Mouse (Mus musculus): ENCODE measurements around the gene Vwa8. TPM values are rescaled to one million over a fixed set of nuclear protein-coding genes. Genes with fewer than 3 reads are reported as not detected.

Gene Vwa8
- polyA plus RNA-seq, 1 experiment from 2014 or later = 13.8 TPM

DNA sequence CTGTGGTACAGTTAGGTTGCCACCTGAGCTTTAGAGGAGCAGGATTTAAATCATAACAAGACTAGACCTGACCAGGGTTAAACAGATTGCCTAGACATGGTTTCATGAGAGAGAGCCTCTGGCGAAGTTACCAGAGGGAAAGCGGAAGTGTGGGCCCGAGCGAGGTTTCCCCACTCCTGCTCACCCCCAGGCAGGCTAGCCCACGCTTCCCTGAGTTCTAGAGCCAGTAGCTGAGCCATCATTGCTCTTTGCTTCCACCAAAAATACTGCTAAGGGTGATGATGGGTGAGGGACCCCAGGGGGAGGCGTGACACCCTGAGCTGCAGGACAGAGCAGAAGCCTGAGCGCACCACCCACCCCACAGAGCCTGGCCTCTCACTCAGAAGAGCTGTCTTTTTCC is 269.6 kb downstream of the Vwa8 start:
- H3K9me3 ChIP-seq = no peaks in the 10 kb centered on the region
- no peak overlapping the region for H3K4me2 ChIP-seq (replicated peaks)
- 0 out of 2 replicates have a peak, but pooled peaks cover 4% of the 10 kb centered on the region for H3K4me1 ChIP-seq (replicated peaks)
- no peaks in the 10 kb centered on the region for H3K27me3 ChIP-seq (replicated peaks)
- H3K27ac ChIP-seq = no peak overlapping the region
- no peak overlapping the region for H3K9ac ChIP-seq
- H3K36me3 ChIP-seq = no peaks in the 10 kb centered on the region
- ATAC-seq = no peak
- WGBS = 93% methylated on average over 7 of the region's 7 CpGs
- no peak overlapping the region for H3K4me3 ChIP-seq (replicated peaks)

DNA sequence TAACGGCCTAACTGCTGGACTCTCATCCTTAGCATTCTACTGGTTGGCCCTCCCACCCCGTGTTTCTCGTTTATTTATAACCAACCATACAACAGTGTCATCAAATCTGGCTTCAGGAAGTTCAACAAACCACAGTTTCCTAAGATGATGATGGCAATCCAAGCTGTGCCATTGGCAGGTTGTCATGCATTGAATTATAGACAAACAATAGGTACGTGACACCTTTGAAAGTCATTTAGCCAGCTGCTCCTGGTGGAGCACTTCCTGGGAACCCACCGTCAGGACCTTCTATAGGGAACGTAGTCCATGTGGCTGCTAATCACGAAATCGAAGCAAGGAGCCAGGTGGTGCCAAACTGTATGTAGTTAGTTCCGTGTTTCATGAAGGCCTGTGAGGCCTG is 270.5 kb downstream of the Vwa8 start:
- Histone ChIP-seq H3K4me3 (replicated peaks) (no peak overlapping the region), H3K27ac (no peak overlapping the region), H3K9ac (no peak overlapping the region), H3K4me1 (replicated peaks) (0 out of 2 replicates have a peak, but pooled peaks cover 2% of the 10 kb centered on the region), H3K9me3 (no peaks in the 10 kb centered on the region), H3K4me2 (replicated peaks) (no peak overlapping the region), H3K27me3 (replicated peaks) (no peaks in the 10 kb centered on the region), H3K36me3 (no peaks in the 10 kb centered on the region)
- no peak for ATAC-seq
- 74% methylated on average over 9 of the region's 9 CpGs for WGBS

DNA sequence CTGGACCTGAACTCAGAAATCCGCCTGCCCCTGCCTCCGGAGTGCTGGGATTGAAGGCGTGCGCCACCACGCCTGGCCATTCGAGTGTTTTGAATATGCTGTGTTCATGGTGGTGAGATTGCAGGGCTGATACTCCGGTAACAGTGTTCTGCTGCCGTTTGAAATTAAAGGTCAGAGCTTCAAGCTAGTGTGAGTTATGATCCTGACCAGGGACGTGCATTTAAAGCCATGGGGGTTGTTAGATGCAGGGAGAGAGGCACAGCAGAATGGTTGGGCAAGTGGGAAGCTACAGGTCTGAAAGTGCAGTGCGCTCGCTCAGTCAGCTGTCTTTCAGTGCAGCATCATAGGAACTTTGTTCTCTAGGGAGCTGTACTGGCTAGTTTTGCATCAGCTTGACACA is 271.8 kb downstream of the Vwa8 start:
- Histone ChIP-seq H3K4me1 (replicated peaks) (0 out of 2 replicates have a peak, but pooled peaks cover 3% of the 10 kb centered on the region), H3K4me2 (replicated peaks) (no peak overlapping the region), H3K4me3 (replicated peaks) (no peak overlapping the region), H3K36me3 (no peaks in the 10 kb centered on the region), H3K9me3 (no peaks in the 10 kb centered on the region), H3K27me3 (replicated peaks) (no peaks in the 10 kb centered on the region), H3K9ac (no peak overlapping the region), H3K27ac (no peak overlapping the region)
- 82% methylated on average over 11 of the region's 11 CpGs for WGBS
- ATAC-seq = no peak

DNA sequence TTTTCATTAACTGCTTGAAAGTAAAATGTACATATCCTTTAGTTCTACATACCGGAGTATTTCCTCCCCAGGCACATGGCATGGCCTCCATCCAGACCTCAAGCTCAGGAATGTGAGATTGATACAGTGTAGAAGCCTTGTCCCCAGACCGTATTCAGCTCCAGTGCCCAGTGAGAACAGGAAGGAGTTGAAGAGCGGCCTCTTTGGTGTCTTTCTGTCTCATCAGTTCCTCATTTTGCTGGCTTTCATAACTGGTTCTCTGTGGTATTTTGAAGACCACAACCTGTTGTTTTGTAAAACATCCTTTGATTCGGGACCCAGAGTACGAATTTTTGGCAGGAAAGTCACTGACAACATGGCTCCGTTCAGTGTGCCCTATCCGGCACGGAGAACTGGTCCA is 274.6 kb downstream of the Vwa8 start:
- H3K9ac ChIP-seq = no peak overlapping the region
- no peak overlapping the region for H3K4me2 ChIP-seq (replicated peaks)
- no peaks in the 10 kb centered on the region for H3K27me3 ChIP-seq (replicated peaks)
- no peaks in the 10 kb centered on the region for H3K9me3 ChIP-seq
- H3K27ac ChIP-seq = no peak overlapping the region
- H3K4me1 ChIP-seq (replicated peaks) = 0 out of 2 replicates have a peak, but pooled peaks cover 3% of the 10 kb centered on the region
- no peaks in the 10 kb centered on the region for H3K36me3 ChIP-seq
- WGBS = 82% methylated on average over 8 of the region's 8 CpGs
- no peak for ATAC-seq
- no peak overlapping the region for H3K4me3 ChIP-seq (replicated peaks)

DNA sequence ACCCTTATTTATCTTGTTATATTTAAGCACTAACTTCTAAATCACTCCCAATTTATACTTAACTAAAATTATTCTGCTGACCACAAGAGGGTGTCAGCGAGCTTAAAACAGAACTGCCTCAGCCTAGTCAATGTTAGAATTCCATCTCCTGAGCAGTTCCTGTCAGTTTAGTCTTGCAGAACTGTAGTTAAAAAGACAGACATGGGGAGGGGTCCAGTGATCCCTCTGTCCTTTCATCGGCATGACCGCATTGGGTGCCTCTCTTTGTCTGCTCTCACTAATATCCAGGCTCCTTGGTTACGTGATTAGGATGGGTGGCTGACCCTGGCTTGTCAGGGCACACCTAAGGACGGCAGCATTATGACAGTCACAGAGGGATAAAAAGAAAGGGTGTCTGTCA is 275.8 kb downstream of the Vwa8 start:
- Histone ChIP-seq H3K36me3 (no peaks in the 10 kb centered on the region), H3K9ac (no peak overlapping the region), H3K27me3 (replicated peaks) (no peaks in the 10 kb centered on the region), H3K9me3 (no peaks in the 10 kb centered on the region), H3K4me3 (replicated peaks) (no peak overlapping the region), H3K27ac (no peak overlapping the region), H3K4me1 (replicated peaks) (0 out of 2 replicates have a peak, but pooled peaks cover 3% of the 10 kb centered on the region), H3K4me2 (replicated peaks) (no peak overlapping the region)
- WGBS = 42% methylated on average over 5 of the region's 5 CpGs
- ATAC-seq = peak; percentile 77

DNA sequence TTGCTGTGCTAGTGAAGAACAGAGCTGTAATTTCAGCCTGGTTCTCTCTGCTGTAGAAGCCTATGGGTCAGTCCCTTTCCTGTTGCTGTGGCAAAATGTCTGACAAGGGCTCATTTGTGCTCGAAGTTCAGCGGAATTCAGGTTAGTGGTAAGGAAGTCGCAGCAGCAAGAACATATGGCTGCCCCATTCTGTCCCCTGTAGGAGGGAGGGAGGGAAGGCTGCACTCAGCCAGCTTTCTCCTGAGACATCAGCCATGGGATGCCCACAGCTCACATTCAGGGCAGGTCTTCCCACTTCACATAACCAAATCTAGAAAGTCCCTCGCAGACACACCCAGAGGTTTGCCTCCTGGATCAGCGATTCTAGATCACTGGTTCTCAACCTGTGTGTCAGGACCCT is 277.3 kb downstream of the Vwa8 start:
- Histone ChIP-seq H3K9ac (no peak overlapping the region), H3K27ac (no peak overlapping the region), H3K36me3 (no peaks in the 10 kb centered on the region), H3K27me3 (replicated peaks) (no peaks in the 10 kb centered on the region), H3K4me2 (replicated peaks) (no peak overlapping the region), H3K9me3 (no peaks in the 10 kb centered on the region), H3K4me3 (replicated peaks) (no peak overlapping the region), H3K4me1 (replicated peaks) (0 out of 2 replicates have a peak, but pooled peaks cover 3% of the 10 kb centered on the region)
- ATAC-seq = no peak
- WGBS = 85% methylated on average over 5 of the region's 5 CpGs

DNA sequence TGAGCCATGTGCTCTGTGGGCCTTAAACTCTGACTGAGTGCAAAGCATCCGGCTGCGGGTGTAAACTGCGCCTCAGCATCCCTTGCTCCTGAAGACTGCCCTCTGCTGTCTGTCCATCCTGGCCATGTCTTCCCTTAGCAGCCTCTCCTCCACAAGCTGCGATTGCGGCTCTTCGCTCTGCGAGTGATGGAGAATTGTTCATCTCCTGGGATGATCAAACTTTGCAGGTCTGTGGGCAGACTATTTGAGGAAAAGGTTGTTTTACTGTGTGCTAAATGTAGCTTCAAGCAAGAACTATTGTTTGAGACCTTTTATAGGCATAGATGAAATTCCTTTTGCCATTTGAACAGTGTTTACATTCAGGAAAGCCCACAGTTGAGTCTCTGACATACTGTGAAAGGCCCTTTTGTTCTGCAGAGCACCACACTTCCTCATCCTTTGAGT is 286.1 kb downstream of the Vwa8 start:
- H3K27me3 ChIP-seq (replicated peaks) = no peaks in the 10 kb centered on the region

DNA sequence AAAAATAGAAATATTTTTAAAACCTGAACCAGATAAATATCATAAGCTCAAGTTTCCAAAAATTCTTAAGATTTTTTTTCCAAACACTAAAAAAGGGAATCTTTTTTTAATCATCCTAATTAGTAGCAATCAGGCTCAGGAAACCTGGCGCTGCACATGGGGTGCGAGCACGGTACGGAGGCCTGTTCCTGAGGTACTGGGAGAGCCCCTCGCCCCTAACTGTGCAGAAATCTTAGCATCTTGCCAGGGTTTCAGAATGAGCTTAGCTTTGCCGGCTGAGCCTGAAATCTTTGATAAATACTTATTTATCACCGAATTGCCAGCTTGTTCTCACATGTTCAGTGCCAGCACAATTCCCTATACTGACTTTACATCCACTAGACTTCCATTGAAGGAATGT is 286.6 kb downstream of the Vwa8 start:
- no peak overlapping the region for H3K4me2 ChIP-seq (replicated peaks)
- H3K4me1 ChIP-seq (replicated peaks) = peaks cover 9% of the 10 kb centered on the region; the same call in 1 of the 2 replicates
- no peak overlapping the region for H3K4me3 ChIP-seq (replicated peaks)
- H3K9me3 ChIP-seq = no peaks in the 10 kb centered on the region
- H3K27me3 ChIP-seq (replicated peaks) = no peaks in the 10 kb centered on the region
- no peak overlapping the region for H3K9ac ChIP-seq
- no peaks in the 10 kb centered on the region for H3K36me3 ChIP-seq
- WGBS = 76% methylated on average over 7 of the region's 7 CpGs
- ATAC-seq = no peak
- peak overlapping the region; percentile 39; the same call in 1 of the 2 replicates for H3K27ac ChIP-seq

More for the DNA sequence above, 286.1 kb downstream of the Vwa8 start:
- peaks cover 6% of the 10 kb centered on the region; the same call in 1 of the 2 replicates for H3K4me1 ChIP-seq (replicated peaks)
- 18% methylated on average over 7 of the region's 7 CpGs for WGBS
- peak; percentile 77 for ATAC-seq
- H3K4me3 ChIP-seq (replicated peaks) = no peak overlapping the region
- H3K9me3 ChIP-seq = no peaks in the 10 kb centered on the region
- H3K9ac ChIP-seq = no peak overlapping the region
- peak overlapping the region; percentile 46 for H3K27ac ChIP-seq
- H3K4me2 ChIP-seq (replicated peaks) = peak overlapping the region; percentile 4; the same call in 1 of the 2 replicates
- H3K36me3 ChIP-seq = no peaks in the 10 kb centered on the region

DNA sequence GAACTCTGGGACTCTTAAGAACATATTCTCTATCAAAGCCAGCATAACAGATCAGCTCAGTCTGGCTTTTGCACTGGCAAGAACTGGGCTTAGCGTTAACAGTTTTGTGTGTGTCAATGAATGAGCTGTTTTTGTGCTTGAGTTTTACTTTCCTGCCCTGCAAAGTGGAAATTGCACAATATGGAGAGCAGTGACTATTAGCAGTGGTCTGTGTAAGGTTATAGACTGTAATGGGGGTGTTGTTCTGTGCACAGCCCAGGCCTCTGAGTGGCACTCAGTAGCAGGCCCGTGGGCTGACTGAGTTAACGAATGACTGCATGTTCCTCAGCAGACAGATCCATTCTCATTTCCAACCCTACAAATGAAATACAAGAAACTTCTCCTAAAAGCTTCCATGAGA is 287.7 kb downstream of the Vwa8 start:
- Histone ChIP-seq H3K9me3 (no peaks in the 10 kb centered on the region), H3K27ac (no peak overlapping the region), H3K4me2 (replicated peaks) (no peak overlapping the region), H3K9ac (no peak overlapping the region), H3K4me1 (replicated peaks) (peaks cover 14% of the 10 kb centered on the region), H3K4me3 (replicated peaks) (no peak overlapping the region), H3K36me3 (no peaks in the 10 kb centered on the region), H3K27me3 (replicated peaks) (no peaks in the 10 kb centered on the region)
- WGBS = 69% methylated on average over 3 of the region's 3 CpGs
- no peak for ATAC-seq

DNA sequence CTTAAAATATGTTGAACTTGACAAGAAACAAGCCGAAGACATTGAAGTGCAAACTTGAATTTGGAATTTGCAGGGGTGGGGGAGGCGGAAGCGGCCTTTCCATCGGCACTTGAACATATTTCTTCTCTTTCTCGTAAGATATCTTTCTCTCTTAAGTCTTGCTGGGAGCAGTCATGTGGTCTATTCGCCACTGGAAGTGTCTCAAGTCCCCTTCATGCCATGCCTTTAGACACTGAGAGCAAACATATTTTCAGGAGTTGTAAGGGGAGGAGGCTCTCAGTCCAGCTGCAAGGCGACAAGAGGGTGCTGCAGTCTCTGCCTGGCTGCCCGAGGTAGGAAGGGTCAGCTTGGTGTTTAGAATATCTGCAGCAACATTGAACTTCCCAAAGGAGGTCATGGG is 288.2 kb downstream of the Vwa8 start:
- H3K27me3 ChIP-seq (replicated peaks) = no peaks in the 10 kb centered on the region
- H3K4me3 ChIP-seq (replicated peaks) = no peak overlapping the region
- H3K27ac ChIP-seq = no peak overlapping the region
- peaks cover 14% of the 10 kb centered on the region for H3K4me1 ChIP-seq (replicated peaks)
- no peak overlapping the region for H3K4me2 ChIP-seq (replicated peaks)
- H3K36me3 ChIP-seq = no peaks in the 10 kb centered on the region
- H3K9ac ChIP-seq = no peak overlapping the region
- WGBS = 59% methylated on average over 8 of the region's 8 CpGs
- H3K9me3 ChIP-seq = no peaks in the 10 kb centered on the region
- ATAC-seq = no peak

DNA sequence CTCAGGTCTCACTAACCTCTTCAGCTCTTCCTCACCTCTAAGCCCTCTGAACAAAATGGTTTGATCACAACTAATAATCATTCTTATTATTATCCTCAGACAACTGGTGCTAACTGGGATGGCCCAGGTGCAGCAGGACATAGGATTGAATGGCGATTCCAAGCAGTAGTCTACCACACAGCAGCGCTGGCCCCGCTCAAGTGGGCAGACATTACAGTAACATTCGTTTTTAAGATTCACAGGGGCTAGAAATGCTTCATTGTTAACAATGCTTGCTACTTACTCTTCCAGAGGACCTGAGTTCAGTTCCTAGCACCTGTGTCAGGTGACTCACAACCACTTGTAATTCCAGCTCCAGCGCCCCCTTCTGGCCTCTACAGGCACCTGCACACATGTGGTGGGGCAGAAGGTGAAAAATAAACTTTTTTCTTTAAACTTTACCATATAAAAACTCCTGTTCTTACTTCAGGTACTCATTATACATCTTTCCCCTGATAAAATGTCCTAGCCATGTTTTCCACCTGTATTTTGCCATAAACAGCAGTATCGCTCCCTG is 290.3 kb downstream of the Vwa8 start:
- no peak for ATAC-seq
- H3K27me3 ChIP-seq (replicated peaks) = no peaks in the 10 kb centered on the region
- H3K4me2 ChIP-seq (replicated peaks) = no peak overlapping the region
- H3K27ac ChIP-seq = no peak overlapping the region
- H3K9ac ChIP-seq = no peak overlapping the region
- no peak overlapping the region for H3K4me3 ChIP-seq (replicated peaks)
- no peaks in the 10 kb centered on the region for H3K9me3 ChIP-seq
- peaks cover 14% of the 10 kb centered on the region for H3K4me1 ChIP-seq (replicated peaks)
- WGBS = 94% methylated on average over 6 of the region's 6 CpGs
- no peaks in the 10 kb centered on the region for H3K36me3 ChIP-seq

DNA sequence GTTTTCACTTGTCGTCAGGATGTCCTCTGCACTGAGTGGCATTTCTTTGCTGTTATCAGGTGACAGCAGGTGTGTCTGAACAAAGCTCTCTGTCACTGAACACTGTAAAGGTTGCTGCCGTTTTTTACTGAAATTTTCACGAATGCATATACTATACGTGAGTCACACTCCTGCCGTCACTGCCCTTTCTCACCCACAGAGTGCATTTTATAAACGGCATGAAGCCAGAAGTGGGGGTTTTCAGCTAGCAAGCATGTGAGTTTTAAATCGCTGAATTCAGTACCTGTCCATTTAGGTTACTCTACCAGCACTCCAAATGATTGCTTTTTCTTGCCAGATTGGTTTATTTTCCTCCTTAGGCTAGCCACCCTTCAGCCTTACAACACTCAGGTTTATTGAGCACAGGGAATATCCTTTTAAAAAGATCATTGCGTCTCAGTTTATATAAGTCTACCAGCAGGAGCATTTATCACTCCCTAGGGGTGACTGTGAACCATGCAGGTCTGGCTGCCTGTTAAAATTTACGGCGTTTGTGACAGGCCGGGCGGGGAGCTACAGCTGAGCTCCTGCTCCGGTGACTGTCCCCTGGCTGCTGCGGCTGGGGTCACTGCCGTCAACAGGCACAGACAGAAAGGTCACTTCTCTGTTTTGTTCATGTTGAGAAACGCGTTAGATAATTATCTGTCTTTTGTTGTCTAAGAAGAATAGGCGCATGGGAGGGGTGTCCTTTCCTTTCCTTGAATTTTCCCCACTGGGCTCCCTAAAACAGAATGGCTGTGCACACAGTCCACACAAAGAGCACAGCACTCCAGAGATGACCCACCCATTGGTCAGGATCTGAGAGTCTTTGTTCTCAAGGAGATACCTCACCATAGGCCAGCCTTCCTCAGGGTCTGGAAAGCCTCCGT is 291.3 kb downstream of the Vwa8 start:
- 29% methylated on average over 19 of the region's 19 CpGs for WGBS

More for the DNA sequence above, 291.3 kb downstream of the Vwa8 start:
- Histone ChIP-seq H3K27me3 (replicated peaks) (no peaks in the 10 kb centered on the region), H3K9me3 (no peaks in the 10 kb centered on the region), H3K36me3 (no peaks in the 10 kb centered on the region), H3K9ac (no peak overlapping the region), H3K4me3 (replicated peaks) (no peak overlapping the region), H3K4me2 (replicated peaks) (no peak overlapping the region), H3K4me1 (replicated peaks) (peaks cover 14% of the 10 kb centered on the region), H3K27ac (no peak overlapping the region)
- peak; percentile 61; the same call in 1 of the 2 replicates for ATAC-seq

Measured in intestine, embryonic 15.5 days (tissue).